Mouse (Mus musculus): ENCODE results near the gene Atpaf1.
A peak's percentile ranks its signal among the peaks of the same experiment; 100 is the strongest.

Gene Atpaf1

GRCm38 (mm10) chr4:115850111-115850510 is 65.5 kb downstream of the Atpaf1 start:
- no peak for DNase-seq

GRCm38 (mm10) chr4:115850631-115851030 is 66.0 kb downstream of the Atpaf1 start:
- no peak for DNase-seq

GRCm38 (mm10) chr4:115851569-115851968 is 67.0 kb downstream of the Atpaf1 start:
- no peak for DNase-seq

DNA sequence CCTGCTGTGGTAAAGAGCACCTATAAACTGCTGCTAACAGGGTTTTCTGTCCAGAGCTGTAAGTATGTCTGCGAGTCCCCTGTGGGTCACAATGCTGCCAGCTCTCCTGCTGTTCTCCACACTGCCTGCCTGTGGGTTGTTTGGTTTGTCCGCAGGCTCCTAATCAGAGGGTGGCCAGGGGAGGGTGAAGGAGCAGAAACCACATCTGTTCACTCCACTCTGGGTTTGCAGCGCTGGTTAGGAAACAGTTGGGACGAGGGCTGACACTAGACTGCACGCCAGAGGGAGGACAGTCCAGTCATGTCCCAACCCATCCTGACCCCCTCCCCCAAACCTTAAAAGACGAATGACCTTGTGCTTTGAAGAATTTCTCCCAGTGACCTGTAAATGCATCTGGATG is 70.5 kb downstream of the Atpaf1 start:
- DNase-seq = peak in 1 of 2 experiments; percentile 30

DNA sequence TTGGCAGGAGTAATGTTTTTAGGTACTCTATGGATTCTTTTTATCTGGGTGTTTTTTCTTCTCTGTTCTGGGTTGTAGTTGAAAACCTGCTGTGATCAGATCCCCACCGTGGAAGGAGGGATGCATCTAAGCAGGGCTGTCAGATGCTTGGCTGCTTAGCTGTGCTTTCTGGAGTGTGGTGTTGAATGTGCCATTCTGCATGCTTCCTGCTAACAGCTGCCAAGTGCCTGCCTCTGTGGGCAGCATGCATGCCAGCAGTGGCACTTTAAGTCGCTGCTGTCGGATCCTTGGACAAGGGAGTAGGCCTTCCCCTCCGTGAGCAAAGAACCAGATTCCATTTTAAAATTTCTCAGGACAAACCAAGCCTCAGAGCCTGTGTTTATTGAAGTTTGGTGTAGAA is 71.0 kb downstream of the Atpaf1 start:
- DNase-seq = peak; percentile 35 to 49

- peak in 1 of 2 experiments; percentile 18 for DNase-seq
These were observed 71.7 kb downstream of the Atpaf1 start for GRCm38 (mm10) chr4:115856282-115856681.

DNA sequence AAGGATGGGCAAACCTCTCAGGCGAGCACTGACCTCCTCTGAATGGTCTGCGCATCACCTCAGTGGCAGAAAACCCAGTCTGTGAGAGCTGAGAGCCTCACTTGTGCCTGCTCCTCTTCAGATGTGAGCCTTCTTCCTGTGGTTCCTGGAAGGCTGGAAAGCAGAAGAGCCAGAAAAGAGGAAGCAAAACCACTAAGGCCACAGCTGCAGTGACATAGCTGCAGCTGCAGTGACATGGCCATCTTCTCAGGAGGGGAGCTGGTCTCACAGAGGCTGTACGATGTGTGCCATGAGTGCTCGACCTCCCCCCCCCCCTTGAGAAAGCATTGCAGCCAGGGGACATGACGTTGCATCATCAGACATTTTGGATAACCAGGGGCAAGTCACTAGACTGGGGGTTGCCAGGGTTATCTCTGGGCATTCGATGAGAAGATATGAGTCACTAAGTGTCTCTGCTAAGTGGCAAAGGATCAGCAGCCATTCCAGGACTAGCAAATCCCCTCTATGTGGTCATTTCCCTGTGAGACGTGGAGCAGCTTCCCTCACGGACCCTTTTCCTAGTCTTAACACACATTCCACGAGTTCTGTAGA is 72.8 kb downstream of the Atpaf1 start:
- DNase-seq = no peak

GRCm38 (mm10) chr4:115863352-115863751 is 78.7 kb downstream of the Atpaf1 start:
- no peak for DNase-seq

- DNase-seq = no peak
These were observed 79.3 kb downstream of the Atpaf1 start for GRCm38 (mm10) chr4:115863880-115864279.
